Mouse (Mus musculus) cerebellum, postnatal 4 days (tissue): ENCODE data around the gene Fam81b.
"Not testable (repeated sequence)": the region's sequence is repeated elsewhere in the genome, so short reads cannot be mapped to it uniquely, and the experiment has no call there.

Experiments used
- DNase-seq, 2 experiments: peaks; one replicate each; pipeline ENCODE4 v3.0.0; 2022; ENCODE audit warnings: low spot score in 2 of 2, mixed read lengths in 1 of 2

The Fam81b gene

GRCm38 (mm10) chr13:76304637-76305122 is at the start of gene Fam81b:
Gene Fam81b, minus strand, starts transcription at chr13:76305072.
- DNase-seq, result no peak

DNA sequence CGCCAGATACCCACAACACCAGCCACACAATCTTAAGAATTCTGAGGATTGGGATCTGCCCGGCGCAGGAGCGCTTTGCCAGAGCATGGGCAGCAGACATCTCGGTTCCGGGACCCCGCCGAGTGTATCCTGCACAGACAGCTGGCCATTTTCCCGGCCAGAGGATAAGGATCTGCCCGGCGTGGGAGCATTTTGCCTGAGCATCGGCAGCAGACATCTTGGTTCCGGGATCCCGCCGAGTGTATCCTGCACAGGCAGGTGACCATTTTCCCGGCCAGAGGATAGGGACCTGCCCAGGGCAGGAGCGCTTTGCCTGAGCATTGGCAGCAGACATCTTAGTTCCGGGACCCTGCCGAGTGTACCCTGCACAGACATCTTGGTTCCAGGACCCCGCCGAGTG is 41.1 kb upstream of the Fam81b start:
- not testable (repeated sequence) for DNase-seq

GRCm38 (mm10) chr13:76318635-76319034 is 13.8 kb upstream of the Fam81b start:
- no peak for DNase-seq

DNA sequence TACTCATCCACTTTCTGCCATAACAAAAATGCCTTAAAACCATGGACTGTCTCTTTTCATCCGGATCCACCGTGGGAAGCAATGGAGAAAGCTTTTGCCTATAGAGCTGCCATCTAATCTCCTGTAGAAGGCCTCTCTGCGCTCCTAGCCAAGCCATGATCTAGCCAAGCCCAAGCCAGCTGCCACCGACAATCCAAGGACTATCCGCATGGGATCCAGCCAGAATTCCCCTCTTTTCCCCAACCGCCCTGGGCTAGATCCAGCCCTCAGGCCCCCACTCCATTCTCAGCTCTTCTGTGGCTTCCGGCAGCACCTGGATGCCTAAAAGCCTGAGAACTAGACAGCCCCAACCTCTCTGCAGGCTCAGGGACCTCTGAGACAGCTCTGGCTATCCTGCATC is 6.7 kb upstream of the Fam81b start:
- DNase-seq, result no peak

- no peak for DNase-seq
Measured at GRCm38 (mm10) chr13:76308811-76309210, 3.9 kb upstream of the Fam81b start.

DNA sequence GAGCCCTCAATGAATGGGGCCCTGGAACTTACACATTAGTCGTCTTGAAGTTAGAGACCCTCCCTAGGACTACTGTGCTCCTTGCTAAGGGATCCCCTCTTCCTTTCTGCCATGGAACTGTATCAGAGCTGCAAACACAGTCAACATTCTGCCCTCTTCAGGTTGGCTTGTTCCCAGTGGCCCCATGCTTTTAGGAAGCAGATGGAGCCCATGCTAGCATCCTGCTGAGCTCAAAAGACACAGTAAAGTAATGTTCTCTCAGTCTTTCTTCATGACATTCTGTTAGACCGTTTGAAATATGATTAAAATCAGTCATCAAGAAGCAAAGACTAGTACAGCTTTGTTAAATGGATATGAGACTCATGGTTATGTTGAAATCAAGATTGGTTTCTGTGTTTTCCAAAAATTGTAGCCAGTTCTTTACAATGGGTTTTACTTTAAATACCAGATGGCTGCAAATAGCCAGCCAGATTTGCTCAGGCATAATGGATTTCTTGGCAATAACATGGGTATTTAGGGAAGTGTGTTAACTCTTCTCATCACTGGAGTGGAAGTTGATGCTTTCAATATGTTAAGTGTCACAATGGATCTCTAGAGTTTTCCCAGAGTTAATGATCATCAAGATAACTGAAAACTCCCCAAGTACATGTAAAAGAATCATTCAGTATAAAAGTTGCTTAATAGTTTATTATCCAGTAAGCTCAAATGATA is 938 bp upstream of the Fam81b start:
- DNase-seq, result peak in 1 of 2 experiments; percentile 45

DNA sequence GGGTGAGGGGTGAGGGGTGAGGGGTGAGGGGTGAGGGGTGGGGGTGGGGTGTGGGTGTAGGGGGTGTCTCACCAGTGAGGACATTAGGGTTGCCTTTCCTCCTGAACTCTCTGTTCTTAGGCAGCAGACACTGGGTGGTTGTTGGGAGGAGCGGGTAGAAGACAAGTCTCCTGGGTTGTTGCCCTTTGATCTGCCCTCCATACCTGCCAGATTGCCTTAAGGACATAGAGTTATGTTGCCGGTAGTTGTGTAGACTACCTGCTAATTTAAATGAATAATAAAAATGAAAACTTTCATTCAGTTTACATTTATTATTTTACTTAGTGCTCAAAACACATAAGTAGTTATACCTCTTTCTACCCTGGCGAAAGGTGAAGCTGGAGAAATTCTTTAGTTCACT is 369 bp upstream of the Fam81b start:
- no peak for DNase-seq

DNA sequence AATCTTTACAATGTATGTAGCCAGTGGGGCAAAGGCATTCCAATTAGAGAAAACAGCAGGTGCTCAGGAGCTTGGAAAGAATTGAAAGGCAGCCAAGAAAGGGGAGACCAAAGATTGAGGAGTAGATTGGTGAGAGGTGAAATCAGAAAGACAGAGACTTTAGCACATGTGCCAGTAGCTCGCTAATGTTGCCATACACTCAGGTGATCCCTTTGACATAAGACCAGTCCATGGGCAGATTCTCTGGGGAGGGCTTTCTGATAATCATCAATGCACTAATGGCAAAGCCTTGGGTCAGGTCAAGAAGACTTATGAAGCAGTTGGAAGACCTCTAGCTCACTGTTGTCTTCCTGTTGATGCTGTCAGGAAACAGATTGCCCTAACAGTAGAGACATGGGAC is 671 bp downstream of the Fam81b start:
- no peak for DNase-seq

DNA sequence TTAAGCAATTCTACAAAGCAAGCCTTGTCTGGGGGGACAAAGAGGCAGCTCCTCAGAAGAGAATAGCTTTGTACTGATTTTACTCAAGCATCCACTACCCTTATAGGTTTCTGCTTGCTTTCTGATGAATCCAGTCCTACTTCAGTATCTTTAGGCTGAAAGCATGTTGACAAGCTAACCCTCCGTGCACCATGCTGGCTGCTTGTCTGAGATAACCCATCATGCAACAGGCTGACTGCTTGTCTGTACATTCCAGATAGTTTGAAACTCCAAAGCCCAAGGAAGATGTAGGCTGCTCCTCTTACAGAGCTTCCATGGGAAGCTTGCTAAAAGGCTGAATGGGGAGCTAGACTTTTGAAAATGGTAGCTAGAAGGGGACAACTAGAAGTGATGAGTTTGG is 1.7 kb downstream of the Fam81b start:
- no peak for DNase-seq

DNA sequence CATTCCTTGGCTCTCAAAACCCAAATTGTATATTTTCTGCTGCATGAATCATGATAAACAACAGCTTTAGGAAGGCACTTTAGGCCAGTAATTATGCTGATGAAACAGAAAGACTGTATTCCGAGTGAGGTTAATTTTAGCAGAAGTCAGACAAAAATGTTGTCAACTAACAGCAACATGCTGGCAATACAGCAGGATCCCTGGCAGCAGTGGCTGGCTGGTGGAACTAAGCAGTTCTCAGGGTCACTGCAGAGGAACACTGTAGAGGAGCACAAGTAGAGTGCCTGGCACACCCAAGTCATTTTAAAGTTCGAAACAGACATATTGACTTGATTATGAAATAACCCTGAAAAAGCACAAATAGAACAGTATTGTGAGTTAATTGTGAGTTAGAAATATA is 2.8 kb downstream of the Fam81b start:
- no peak for DNase-seq

- DNase-seq, result no peak
Measured at GRCm38 (mm10) chr13:76292050-76292449, 12.8 kb downstream of the Fam81b start.

DNA sequence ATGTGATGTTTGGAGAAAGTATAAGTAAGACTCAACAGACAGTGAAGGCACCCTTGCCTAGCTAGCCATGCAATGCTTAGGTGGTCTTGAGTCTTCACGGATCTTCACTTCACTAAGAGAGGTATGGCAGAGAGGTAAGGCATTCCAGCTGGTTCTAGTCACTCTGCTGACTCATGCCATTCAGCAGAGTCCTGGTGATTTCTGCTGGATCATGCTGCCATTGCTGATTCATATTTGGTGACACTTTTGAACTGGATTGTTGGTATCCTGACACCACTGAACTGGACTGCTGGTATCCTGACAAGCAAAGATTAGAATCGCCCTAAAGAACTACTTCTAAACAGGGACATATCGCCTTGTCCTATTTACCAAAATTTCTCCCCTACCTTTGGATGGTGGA is 20.3 kb downstream of the Fam81b start:
- no peak for DNase-seq

DNA sequence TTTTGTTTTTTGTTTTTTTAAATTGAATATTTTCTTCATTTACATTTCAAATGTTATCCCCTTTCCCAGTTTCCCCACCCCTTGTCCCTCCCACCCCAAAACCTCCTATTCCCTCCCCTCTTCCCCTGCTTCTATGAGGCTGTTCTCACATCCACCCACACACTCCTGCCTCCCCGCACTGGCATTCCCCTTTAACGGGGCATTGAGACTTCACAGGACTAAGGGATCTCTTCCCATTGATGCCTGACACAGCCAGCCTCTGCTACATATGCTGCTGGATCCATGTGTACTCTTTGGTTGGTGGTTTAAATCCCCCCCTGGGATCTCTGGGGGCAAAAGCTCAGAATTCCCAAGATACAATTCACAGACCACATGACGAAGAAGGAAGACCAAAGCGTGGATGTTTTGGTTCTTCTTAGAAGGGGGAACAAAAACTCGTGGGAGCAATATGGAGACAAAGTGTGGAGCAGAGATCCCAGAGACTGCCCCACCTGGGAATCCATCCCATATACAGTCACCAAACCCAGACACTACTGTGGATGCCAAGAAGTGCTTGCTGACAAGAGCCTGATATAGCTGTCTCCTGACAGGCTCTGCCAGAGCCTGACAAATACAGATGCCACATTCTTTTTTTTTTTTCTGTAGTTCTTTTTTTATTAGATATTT is 40.4 kb downstream of the Fam81b start:
- DNase-seq, result no peak

GRCm38 (mm10) chr13:76258766-76259165 is 46.1 kb downstream of the Fam81b start:
- DNase-seq, result no peak

- no peak for DNase-seq
Measured at GRCm38 (mm10) chr13:76256350-76256749, 48.5 kb downstream of the Fam81b start.

- no peak for DNase-seq
Measured at GRCm38 (mm10) chr13:76250092-76250491, 54.8 kb downstream of the Fam81b start.

DNA sequence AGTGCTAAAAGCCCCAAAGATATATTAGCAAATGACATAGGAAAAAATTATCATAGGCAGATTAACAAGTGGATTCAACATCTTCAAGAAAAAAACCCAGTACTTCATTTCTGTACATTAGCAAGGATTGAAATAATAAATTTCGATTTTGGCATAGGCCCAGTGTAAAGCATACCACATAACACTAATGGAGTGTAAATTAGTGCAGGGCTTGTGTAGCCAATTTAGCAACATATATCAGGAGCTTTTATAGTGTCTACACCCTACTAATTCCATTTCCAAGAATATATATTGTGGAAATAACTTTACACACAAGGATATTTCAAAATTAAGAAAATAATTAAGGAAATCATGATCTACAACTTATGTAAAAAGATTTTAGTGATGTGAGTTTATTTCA is 55.8 kb downstream of the Fam81b start:
- DNase-seq, result no peak

- DNase-seq, result peak in 1 of 2 experiments; percentile 11
Measured at GRCm38 (mm10) chr13:76215397-76215796, 89.5 kb downstream of the Fam81b start.

- no peak for DNase-seq
Measured at GRCm38 (mm10) chr13:76214928-76215327, 89.9 kb downstream of the Fam81b start.

DNA sequence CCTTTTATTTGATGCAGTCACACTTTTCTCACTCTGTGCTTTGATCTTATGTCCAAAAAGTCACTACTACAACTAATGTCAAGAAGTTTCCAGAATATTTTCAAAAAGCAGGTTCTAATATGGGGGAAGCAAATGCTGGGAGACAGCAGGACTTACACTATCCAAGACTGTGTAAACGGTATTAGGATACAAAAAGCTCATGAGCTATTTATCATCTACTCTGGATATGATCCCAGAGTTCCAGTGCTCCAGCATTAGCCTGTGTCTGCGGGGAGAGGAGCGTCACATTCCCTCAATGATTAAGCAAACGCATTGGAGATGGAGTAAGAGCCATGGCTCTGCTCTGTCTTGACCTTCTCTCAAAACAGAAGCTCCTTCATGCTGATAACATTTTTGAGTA is 104.9 kb downstream of the Fam81b start:
- DNase-seq, result no peak

GRCm38 (mm10) chr13:76197297-76197848 is 107.5 kb downstream of the Fam81b start:
- no peak for DNase-seq

GRCm38 (mm10) chr13:76195431-76196138 is 109.3 kb downstream of the Fam81b start:
- no peak for DNase-seq
